Mouse (Mus musculus) lung, postnatal 14 days (tissue): ENCODE data around the gene Ralgps1.

Experiments
- DNase-seq: peaks from one replicate; pipeline ENCODE4 v3.0.0; 2021

The Ralgps1 gene

DNA sequence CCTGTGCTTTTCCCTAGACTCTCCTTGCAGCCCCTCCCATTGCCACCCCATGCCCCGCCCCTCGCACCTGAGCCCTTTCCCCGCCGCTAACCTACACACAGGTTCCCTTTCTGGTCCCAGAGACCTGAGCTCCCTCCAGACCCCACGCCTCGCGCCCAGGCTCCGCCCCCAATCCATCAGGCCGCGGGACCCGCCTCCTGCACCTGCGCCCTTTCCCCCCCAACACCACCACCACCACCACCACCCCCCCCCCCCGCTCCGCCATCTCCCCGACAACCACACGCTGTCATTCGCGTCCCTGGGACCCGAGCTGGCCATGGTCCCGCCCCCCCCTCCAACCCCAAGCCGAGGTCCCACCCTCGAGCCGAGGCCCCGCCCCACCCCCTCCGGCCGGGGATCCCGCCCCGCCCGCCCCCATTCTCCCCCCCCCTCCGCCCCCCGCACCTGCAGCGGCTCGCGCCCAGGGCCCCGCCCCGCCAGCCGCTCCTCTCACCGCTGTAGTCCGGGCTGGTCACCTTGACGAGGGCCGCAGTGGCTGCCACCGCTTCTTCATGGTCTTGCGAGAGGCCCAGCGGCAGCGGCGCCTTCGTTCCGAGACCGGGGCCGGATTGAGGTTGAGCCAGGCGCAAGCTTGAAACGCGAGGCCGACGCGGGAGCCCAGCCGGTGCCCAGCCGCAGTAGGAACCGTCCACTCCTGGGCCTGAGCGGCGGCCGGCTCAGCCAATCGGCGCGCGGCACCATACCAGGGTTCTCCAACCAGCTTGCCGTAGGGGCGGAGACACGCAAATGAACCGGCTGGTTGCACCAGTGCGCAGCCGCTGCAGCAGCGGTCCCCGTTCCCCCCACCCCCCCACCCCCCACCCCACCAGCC lies at the start of gene Ralgps1:
Gene Ralgps1, minus strand, starts transcription at position 710 of the 871 bp plus-strand sequence.
- peak; percentile 96 for DNase-seq

DNA sequence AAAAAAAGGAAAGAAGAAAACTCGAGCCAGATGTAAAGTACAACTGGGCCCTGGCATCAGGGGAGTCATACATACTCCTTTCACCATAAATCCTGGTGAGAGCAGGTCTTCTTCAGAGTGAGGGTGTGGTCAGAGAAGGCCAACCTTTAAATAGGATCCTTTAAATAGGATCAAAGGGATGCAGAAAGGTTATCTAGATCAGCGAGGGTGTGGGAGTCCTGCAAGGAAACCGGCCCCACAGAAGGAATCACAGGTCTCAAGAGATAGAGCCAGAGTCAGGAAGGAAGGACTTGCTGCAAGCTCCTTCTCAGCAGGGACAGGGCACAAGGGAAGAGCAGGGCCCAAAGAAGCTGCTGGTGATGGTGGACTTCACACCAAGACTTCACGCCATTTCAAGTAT lies 46.2 kb upstream of the Ralgps1 start:
- no peak for DNase-seq

- DNase-seq, result no peak
Observed at GRCm38 (mm10) chr2:33414019-33414418, 42.7 kb upstream of the Ralgps1 start.

DNA sequence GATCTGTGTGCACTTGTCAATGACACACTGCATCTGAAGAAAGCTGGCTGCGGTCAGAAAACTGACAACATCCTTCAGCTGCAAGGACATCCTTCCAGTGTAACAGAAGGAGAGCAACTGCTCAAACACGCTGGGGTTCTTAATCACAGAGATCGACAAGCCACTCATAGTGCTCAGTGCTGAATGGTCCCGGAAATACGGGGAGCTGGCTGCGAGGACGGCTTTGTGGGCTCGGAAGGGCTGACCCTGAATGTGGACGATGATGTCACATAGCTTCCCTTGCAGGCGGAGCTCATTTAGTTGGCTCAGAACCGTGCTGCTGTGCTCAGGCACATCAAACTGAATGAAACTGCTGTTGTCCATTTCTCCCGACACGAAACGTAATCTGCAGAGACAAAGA lies 40.8 kb upstream of the Ralgps1 start:
- DNase-seq, result no peak

DNA sequence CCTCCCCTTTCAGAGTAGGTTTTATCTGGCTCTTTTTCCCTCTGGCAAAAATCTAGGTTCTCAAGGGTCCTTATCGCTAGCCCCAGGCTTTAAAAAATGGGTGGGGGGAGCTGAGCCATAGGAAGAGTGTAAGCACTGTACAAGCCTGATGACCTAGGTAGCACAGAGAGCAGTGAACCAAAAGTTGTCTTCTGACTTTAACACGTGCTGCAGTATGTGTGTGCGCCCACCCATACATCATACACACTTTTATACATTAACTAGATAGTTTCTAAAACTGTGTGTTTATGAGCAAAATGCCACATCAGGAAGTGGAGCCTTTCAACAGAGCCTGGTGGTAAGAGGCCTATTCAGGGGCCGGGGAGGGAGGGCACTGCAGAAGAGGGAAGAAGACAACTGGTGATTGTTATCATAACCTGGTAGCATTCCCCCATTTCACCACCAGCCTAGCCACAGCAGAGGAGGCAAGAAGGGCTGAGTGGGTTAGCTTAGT lies 32.3 kb upstream of the Ralgps1 start:
- DNase-seq, result no peak

- DNase-seq, result no peak
Observed at GRCm38 (mm10) chr2:33402638-33403037, 31.4 kb upstream of the Ralgps1 start.

GRCm38 (mm10) chr2:33402236-33402635 lies 30.9 kb upstream of the Ralgps1 start:
- peak; percentile 73 for DNase-seq

DNA sequence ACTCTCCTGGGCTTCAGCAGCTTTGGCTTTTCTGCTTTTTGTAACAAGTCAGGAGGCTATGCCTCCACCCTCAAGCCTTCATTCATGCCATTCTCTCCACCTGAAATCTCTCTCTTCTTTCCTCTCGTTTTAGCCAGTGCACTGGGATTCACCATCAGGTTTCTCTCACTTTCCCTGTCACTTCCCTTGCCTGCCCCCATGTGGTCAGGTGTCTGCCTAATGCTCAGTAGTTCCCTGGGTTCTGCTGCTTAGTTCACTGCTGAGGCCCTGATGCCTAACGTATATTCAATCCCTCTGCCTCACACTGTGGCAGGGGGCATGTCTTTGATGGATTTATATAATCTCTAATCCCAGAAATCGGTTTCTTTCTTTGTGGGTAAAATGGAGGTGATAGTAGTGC lies 29.9 kb upstream of the Ralgps1 start:
- peak; percentile 21 for DNase-seq

DNA sequence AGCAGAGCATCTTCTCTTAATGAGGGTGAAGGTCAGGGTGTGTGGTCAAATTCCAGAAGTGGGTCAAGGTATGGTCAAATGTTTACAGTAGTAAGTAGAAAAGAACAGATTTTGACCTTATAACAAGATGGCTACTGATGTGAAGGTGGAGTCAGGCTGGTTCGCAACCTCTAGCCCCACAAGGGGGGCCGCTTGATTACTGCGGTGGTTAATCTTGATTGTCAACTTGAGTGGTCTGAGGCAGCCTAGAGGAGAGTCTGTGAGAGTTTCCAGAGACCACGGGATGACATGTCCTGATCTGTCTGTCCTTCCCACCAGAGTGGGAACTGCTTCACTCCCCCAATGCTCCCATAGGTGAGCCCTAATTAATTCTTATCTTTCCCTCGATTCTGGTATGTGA lies 29.3 kb upstream of the Ralgps1 start:
- no peak for DNase-seq

GRCm38 (mm10) chr2:33399091-33399490 lies 27.8 kb upstream of the Ralgps1 start:
- no peak for DNase-seq

DNA sequence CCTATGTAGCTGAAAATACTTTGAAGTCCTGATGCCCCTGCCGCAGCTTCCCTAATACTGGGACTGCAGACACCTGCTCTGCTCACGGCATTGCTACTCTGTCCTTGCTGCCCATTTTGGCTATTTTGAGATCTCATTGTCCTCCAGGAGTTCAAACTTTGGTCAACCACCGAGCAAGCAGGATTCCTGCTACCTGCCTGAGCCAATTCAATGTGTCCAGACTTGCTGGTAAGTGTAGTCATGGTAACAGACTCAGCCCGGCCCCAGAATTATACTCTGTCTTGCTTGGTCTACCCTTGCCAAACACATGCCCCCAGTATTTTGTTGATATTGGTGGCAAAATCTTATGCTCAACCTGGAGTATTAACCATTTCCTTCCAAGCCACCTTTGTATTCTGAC lies 25.8 kb upstream of the Ralgps1 start:
- no peak for DNase-seq

- no peak for DNase-seq
Observed at GRCm38 (mm10) chr2:33395053-33395452, 23.8 kb upstream of the Ralgps1 start.

- DNase-seq, result no peak
Observed at GRCm38 (mm10) chr2:33393951-33394635, 22.8 kb upstream of the Ralgps1 start.

DNA sequence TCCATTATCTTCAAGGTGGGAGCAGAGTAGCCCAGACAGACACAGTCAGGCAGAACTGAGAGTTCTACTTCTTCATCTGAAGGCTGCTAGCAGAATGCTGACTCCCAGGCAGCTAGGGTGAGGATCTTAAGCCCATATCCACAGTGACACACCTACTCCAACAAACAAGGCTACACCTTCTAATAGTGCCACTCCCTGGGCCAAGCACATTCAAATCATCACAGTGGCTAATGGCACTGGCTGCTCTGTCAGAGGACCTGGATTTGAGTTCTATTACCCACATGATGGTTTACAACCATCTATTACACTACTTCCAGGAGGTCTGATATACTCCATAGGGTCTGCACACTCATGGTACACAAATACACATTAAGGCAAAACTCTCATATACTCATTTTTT lies 21.7 kb upstream of the Ralgps1 start:
- no peak for DNase-seq

DNA sequence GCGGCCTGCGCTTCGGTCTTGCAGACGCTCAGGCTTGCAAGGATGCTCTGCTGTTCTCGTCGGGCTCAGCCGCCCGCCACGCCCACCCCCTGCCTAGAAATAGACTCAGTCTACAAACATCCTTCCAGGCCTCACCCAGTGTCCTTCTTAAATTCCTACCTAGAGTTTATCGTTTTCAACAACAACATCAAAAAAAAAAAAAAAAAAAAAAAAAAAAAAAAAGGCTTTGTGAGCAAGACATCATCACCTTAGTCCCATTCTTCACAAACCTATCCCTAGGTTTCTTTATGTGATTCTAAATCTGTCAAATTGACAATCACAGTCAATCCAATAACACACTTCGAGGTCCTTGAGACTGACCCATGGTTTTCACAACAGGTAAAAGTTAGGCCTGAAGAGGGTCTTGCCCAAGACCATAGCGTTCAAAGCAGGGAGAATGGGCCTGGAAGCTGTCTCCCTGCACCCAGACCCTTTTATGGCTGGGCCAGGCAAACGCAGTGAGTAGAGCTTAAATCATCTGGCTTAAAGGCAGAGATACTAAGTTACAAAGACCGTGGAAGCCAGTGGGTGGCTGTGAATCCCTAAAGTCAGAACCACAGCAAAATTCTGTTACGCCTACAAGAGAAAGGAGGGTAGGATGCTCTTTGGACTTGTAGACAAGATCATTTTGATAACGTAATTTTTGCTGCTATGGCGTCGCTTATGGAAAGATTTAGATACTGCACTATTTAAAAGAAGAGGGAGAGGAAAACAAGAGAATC lies 542 bp upstream of the Ralgps1 start:
- no peak for DNase-seq

- no peak for DNase-seq
Observed at GRCm38 (mm10) chr2:33370276-33370776, 960 bp downstream of the Ralgps1 start.

DNA sequence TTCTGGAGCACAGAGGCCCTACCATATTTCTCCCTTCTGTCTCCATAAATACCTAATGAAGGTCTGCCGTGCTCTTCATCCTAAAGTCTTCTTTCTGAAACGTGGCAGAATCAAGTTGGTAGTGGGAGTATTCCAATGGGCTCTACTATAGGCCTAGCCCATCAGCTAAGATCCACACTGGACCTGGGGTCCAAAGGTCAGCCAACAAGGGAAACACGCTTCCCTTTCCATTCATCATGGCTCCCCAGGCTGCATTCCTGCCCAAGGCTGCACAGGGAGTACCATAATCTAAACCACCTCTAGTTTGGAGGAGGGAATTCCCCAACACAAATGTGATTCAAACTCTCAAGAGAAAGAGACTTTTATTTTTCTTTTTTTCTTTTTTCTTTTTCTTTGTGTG lies 1.8 kb downstream of the Ralgps1 start:
- DNase-seq, result no peak

DNA sequence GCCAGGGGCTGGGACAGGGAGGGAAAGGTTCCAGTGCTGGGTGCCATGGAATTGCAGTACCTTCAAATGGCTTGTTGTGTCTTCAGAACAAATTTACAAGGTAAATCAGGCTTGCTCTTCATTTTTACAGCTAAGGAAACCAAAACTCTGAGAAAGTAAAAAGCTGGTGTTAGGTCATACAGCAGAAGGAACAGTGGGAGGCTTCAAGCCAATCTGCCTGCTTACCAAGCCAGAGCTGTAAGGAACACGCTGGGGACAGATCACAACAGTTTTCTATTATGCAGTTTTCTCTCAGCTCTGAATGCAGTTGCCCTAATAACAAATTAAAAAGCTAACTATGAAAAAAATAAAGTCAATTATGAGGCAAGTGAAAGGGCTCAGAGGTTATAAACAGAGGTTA lies 2.8 kb downstream of the Ralgps1 start:
- no peak for DNase-seq

DNA sequence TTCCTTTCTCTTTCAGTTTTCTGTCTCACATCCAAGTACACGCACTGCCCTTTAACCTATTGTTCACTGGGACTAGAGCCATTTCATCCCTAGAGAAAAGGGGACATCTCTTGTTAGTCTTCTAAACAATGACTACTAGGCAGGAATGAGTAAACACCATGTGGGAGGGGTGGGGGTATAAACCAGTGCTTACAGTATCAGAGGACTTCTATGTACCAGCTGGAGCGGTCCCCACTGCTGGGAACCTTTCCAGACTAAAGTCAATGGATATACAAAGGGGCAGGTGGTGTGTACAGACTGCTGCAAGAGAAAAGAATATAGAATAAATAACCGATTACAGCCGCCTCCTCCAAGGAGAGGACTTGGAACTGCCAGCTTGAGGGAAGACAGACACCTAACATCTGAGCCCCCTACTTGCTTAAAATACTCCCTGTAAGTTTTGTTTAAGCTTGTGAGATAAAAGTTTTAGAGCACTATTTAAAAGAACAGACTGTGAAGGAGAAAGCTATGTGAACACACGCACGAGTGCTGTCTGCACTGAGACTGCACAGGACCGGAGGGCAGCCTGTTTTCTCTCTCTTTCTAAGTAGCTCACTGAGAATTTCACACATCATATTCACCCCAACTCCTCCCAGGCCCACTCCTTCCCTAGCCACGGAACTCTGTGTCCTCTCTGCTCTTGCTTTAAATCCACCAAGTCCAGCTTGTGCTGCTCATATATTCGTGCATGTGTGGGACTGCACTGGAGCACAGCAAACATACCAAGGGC lies 5.4 kb downstream of the Ralgps1 start:
- peak; percentile 33 for DNase-seq

GRCm38 (mm10) chr2:33364656-33365055 lies 6.6 kb downstream of the Ralgps1 start:
- DNase-seq, result no peak

DNA sequence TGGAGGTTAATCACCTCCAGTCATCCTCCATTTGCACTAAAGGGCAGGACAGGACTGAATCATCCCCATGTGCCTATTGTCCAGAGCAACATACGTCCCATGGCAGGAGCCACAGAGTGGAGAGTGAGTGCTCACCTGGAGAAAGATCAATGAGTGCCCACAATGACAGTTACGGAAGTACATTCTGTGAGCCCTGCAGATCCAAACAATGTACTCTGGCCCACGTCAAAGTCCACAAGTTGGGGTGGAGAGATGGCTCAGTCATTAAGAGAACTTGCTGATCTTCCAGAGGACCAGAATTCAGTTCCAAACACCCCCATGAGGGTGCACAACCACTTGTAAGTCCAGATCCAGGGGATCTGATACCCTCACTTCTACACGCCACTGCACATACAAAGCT lies 7.4 kb downstream of the Ralgps1 start:
- DNase-seq, result no peak

GRCm38 (mm10) chr2:33361139-33361716 lies 10.1 kb downstream of the Ralgps1 start:
- DNase-seq, result no peak
